Mouse (Mus musculus) heart, embryonic 14.5 days (tissue): ENCODE data around the gene Gas2l1. TPM values are rescaled to one million over a fixed set of nuclear protein-coding genes. Genes with fewer than 3 reads are reported as not detected.

Experiments
- ATAC-seq: fragments of 200-750 bp; cut with Nextera tagmentation; 2 replicates; pipeline ENCODE4 v1.8.0; 2017; ENCODE audit warnings: low read depth, moderate TSS enrichment; ENCODE audit not compliant: insufficient number of reproducible peaks, insufficient read depth, low FRiP score
- H3K27ac ChIP-seq, 2 experiments: fragments of 200-500 bp in 1 of 2; fragments of 300-500 bp in 1 of 2; sonication (generic) in 1 of 2; replicated peaks in 1 of 2; 2 replicates each; pipeline ENCODE4 v1.5.1; 2012 to 2014; ENCODE audit warnings: low read depth in 2 of 2, low read length in 2 of 2, control low read depth in 1 of 2, mild to moderate bottlenecking in 1 of 2, mixed read lengths in 1 of 2; ENCODE audit not compliant: control insufficient read depth in 1 of 2, insufficient read depth in 1 of 2
- H3K27me3 ChIP-seq: fragments of 300-500 bp; sonication (generic); 2 replicates; pipeline ENCODE4 v1.6.1; 2014; ENCODE audit warnings: mild to moderate bottlenecking, low read length, control low read depth; ENCODE audit not compliant: control insufficient read depth, insufficient read depth
- H3K36me3 ChIP-seq: fragments of 300-500 bp; sonication (generic); 2 replicates; pipeline ENCODE4 v1.6.1; 2014; ENCODE audit warnings: mild to moderate bottlenecking, control low read depth, low read length, mixed read lengths; ENCODE audit not compliant: control insufficient read depth, insufficient read depth
- H3K4me1 ChIP-seq, 2 experiments: fragments of 200-500 bp in 1 of 2; fragments of 300-500 bp in 1 of 2; sonication (generic) in 1 of 2; 2 replicates each; pipeline ENCODE4 v1.6.1; 2012 to 2014; ENCODE audit warnings: low read length in 2 of 2, control low read depth in 1 of 2, mixed read lengths in 1 of 2; ENCODE audit not compliant: control insufficient read depth in 2 of 2, insufficient read depth in 2 of 2
- H3K4me2 ChIP-seq: fragments of 300-500 bp; sonication (generic); 2 replicates; pipeline ENCODE4 v1.6.1; 2014; ENCODE audit warnings: mild to moderate bottlenecking, low read length
- H3K4me3 ChIP-seq, 2 experiments: fragments of 200-500 bp in 1 of 2; fragments of 300-500 bp in 1 of 2; sonication (generic) in 1 of 2; 2 replicates each; pipeline ENCODE4 v1.5.1; 2012 to 2014; ENCODE audit warnings: low read length in 2 of 2, mild to moderate bottlenecking in 2 of 2, control low read depth in 1 of 2, low read depth in 1 of 2, moderate library complexity in 1 of 2; ENCODE audit not compliant: control insufficient read depth in 1 of 2, insufficient read depth in 1 of 2
- H3K9ac ChIP-seq: fragments of 300-500 bp; sonication (generic); 2 replicates; pipeline ENCODE4 v1.6.1; 2014; ENCODE audit warnings: mild to moderate bottlenecking, low read length
- H3K9me3 ChIP-seq: fragments of 300-500 bp; sonication (generic); 2 replicates; pipeline ENCODE4 v1.6.1; 2016; ENCODE audit warnings: low read length, control low read depth; ENCODE audit not compliant: control insufficient read depth
- WGBS: fragments of 180-500 bp; shearing (Covaris S2); extraction: QIAGEN DNeasy Blood & Tissue Kit; methylation state at CpG from one replicate; pipeline ENCODE4 v1.1.7; 2014; 5-methylcytosine and 5-hydroxymethylcytosine counted together
- polyA plus RNA-seq: library from polyadenylated mRNA; unstranded; fragments of >200 nt; fragmentation: Nextera tagmentation; extraction: Ambion mirVana; gene quantifications from 2 replicates; pipeline ENCODE4 v1.2.1, GENCODE M21; 2014

Gas2l1 gene
- polyA plus RNA-seq, 1 experiment from 2014 or later = 24.6 TPM

- Histone ChIP-seq H3K4me1 (0 out of 4 replicates have a peak, but pooled peaks cover 2 to 3% of the 10 kb centered on the region in 2 experiments), H3K4me2 (no peak overlapping the region), H3K27ac (peak overlapping the region in 1 of 2 experiments; percentile 47; a peak in 1 of 4 replicates), H3K9ac (no peak overlapping the region), H3K9me3 (no peaks in the 10 kb centered on the region), H3K36me3 (peaks cover 63% of the 10 kb centered on the region), H3K4me3 (no peak overlapping the region), H3K27me3 (no peaks in the 10 kb centered on the region)
- WGBS = 71% methylated on average over 5 of the region's 5 CpGs
- no peak for ATAC-seq
Observed at GRCm38 (mm10) chr11:5012213-5012715, 52.9 kb downstream of the Gas2l1 start.

GRCm38 (mm10) chr11:5011480-5011879 is 53.6 kb downstream of the Gas2l1 start:
- 79% methylated on average over 1 of the region's 1 CpGs for WGBS
- peaks cover 55% of the 10 kb centered on the region for H3K36me3 ChIP-seq
- H3K9ac ChIP-seq = no peak overlapping the region
- H3K9me3 ChIP-seq = no peaks in the 10 kb centered on the region
- 0 out of 4 replicates have a peak, but pooled peaks cover 2 to 3% of the 10 kb centered on the region in 2 experiments for H3K4me1 ChIP-seq
- H3K4me3 ChIP-seq = no peak overlapping the region
- no peaks in the 10 kb centered on the region for H3K27me3 ChIP-seq
- no peak for ATAC-seq
- no peak overlapping the region for H3K4me2 ChIP-seq
- no peak overlapping the region for H3K27ac ChIP-seq

- H3K27ac ChIP-seq = no peak overlapping the region
- peaks cover 42% of the 10 kb centered on the region for H3K36me3 ChIP-seq
- no peak for ATAC-seq
- H3K4me2 ChIP-seq = no peak overlapping the region
- H3K9ac ChIP-seq = no peak overlapping the region
- H3K9me3 ChIP-seq = no peaks in the 10 kb centered on the region
- H3K4me3 ChIP-seq = no peak overlapping the region
- no peaks in the 10 kb centered on the region for H3K27me3 ChIP-seq
- WGBS = 87% methylated on average over 1 of the region's 1 CpGs
- H3K4me1 ChIP-seq = 0 out of 4 replicates have a peak, but pooled peaks cover 2 to 3% of the 10 kb centered on the region in 2 experiments
Observed at GRCm38 (mm10) chr11:5010205-5010604, 54.9 kb downstream of the Gas2l1 start.

- Histone ChIP-seq H3K9me3 (no peaks in the 10 kb centered on the region), H3K36me3 (peaks cover 36% of the 10 kb centered on the region), H3K4me3 (no peak overlapping the region), H3K27me3 (no peaks in the 10 kb centered on the region), H3K9ac (no peak overlapping the region), H3K27ac (no peak overlapping the region), H3K4me2 (no peak overlapping the region), H3K4me1 (0 out of 4 replicates have a peak, but pooled peaks cover 2 to 3% of the 10 kb centered on the region in 2 experiments)
- WGBS = 60% methylated on average over 3 of the region's 3 CpGs
- no peak for ATAC-seq
Observed at GRCm38 (mm10) chr11:5009354-5010074, 55.6 kb downstream of the Gas2l1 start.

- no peak for ATAC-seq
- H3K4me2 ChIP-seq = no peak overlapping the region
- 54% methylated on average over 3 of the region's 3 CpGs for WGBS
- H3K27ac ChIP-seq = no peak overlapping the region
- H3K27me3 ChIP-seq = no peaks in the 10 kb centered on the region
- H3K36me3 ChIP-seq = peaks cover 30% of the 10 kb centered on the region
- H3K9me3 ChIP-seq = no peaks in the 10 kb centered on the region
- H3K4me3 ChIP-seq = no peak overlapping the region
- H3K4me1 ChIP-seq = 0 out of 4 replicates have a peak, but pooled peaks cover 2 to 3% of the 10 kb centered on the region in 2 experiments
- no peak overlapping the region for H3K9ac ChIP-seq
Observed at GRCm38 (mm10) chr11:5008867-5009266, 56.3 kb downstream of the Gas2l1 start.

- no peak for ATAC-seq
Observed at GRCm38 (mm10) chr11:5007186-5007585, 57.9 kb downstream of the Gas2l1 start.

GRCm38 (mm10) chr11:5005528-5005927 is 59.6 kb downstream of the Gas2l1 start:
- Histone ChIP-seq H3K27me3 (no peaks in the 10 kb centered on the region), H3K27ac (no peak overlapping the region), H3K9me3 (no peaks in the 10 kb centered on the region), H3K4me1 (0 out of 4 replicates have a peak, but pooled peaks cover 0 to 3% of the 10 kb centered on the region in 2 experiments), H3K4me3 (no peak overlapping the region), H3K4me2 (no peak overlapping the region), H3K36me3 (peaks cover 26% of the 10 kb centered on the region), H3K9ac (no peak overlapping the region)
- ATAC-seq = no peak
- 88% methylated on average over 2 of the region's 2 CpGs for WGBS

More at GRCm38 (mm10) chr11:5007186-5007585, 57.9 kb downstream of the Gas2l1 start:
- 0 out of 4 replicates have a peak, but pooled peaks cover 0 to 3% of the 10 kb centered on the region in 2 experiments for H3K4me1 ChIP-seq
- no peaks in the 10 kb centered on the region for H3K27me3 ChIP-seq
- 93% methylated on average over 1 of the region's 1 CpGs for WGBS
- H3K27ac ChIP-seq = no peak overlapping the region
- H3K4me2 ChIP-seq = no peak overlapping the region
- H3K36me3 ChIP-seq = peaks cover 30% of the 10 kb centered on the region
- no peak overlapping the region for H3K4me3 ChIP-seq
- H3K9ac ChIP-seq = no peak overlapping the region
- H3K9me3 ChIP-seq = no peaks in the 10 kb centered on the region
